In the genomic region with DNA sequence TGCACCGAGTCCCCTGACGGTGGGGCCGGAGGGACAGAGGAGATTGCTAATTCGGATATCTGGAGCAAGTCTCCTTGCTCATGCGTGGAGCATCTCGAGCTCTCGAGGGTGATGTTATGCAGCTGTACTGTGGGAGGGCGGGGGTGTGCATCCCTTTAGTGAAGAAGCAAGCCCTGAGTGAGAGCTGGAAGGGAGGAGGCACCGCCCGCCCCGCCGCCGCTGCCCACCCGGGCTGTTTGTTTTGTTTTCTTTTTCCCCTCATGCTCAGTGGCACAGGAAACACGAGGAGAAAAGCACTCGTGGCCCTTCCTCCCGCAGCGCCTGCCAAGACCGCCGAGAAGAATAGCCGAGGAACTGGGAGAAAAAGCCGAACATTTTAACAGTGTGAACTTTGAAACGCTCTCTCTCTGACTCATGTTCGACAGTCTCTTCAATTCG, we compare ENCODE assay signal across 8 mouse cellular contexts. TPM values are rescaled to one million over a fixed set of nuclear protein-coding genes. Genes with fewer than 3 reads are reported as not detected.
A peak's percentile ranks its signal among the peaks of the same experiment; 100 is the strongest.
DNase-seq lines count a peak whose midpoint lies in the region; ATAC-seq and TF ChIP-seq lines count a peak whose summit lies in the region.
"Had no signal": no experiment of that assay in that cellular context is flagged by ENCODE, and none has a peak within 500 bp of the region (broad histone marks: within the 10 kb centered on the region; RNA-seq: fewer than 3 reads in every experiment).

No protein-coding gene starts in this region.

- no peak overlapping the region for H3K4me3 ChIP-seq in midbrain, embryonic 11.5 days (ENCODE audit: low read depth, low read length)
- no peak overlapping the region for H3K4me3 ChIP-seq in midbrain, embryonic 14.5 days (replicated peaks; ENCODE audit: low read depth, low read length)
- no peak overlapping the region for H3K4me3 ChIP-seq in heart, adult 2 months
- no peak overlapping the region for H3K4me3 ChIP-seq in lung, embryonic 16.5 days (ENCODE audit: low read length)
- H3K4me3 ChIP-seq: limb, embryonic 13.5 days had no signal

- H3K27ac ChIP-seq in midbrain, embryonic 11.5 days (ENCODE audit: low read depth, low read length) = no peak overlapping the region
- H3K27ac ChIP-seq in midbrain, embryonic 14.5 days (replicated peaks; ENCODE audit: low read depth, low read length) = no peak overlapping the region
- peak overlapping the region; percentile 89 for H3K27ac ChIP-seq in heart, adult 2 months
- peak overlapping the region; percentile 47 for H3K27ac ChIP-seq in lung, embryonic 16.5 days (ENCODE audit: low read length)
- H3K27ac ChIP-seq: limb, embryonic 13.5 days had no signal

- peak; percentile 75 for DNase-seq in midbrain, embryonic 11.5 days (ENCODE audit: low spot score, missing footprints)
- DNase-seq in midbrain, embryonic 14.5 days = no peak
- DNase-seq in adrenal gland, postnatal 25 days = peak; percentile 57
- peak; percentile 70 to 82 for DNase-seq in heart, adult 2 months
- peak; percentile 84 for DNase-seq in kidney, adult 9 months
- DNase-seq in thymus, adult 18-20 months = peak; percentile 65 to 77

- no peaks in the 10 kb centered on the region for H3K9me3 ChIP-seq in midbrain, embryonic 11.5 days (ENCODE audit: control insufficient read depth, low read length)
- no peaks in the 10 kb centered on the region for H3K9me3 ChIP-seq in midbrain, embryonic 14.5 days (ENCODE audit: control insufficient read depth, low read length)
- H3K9me3 ChIP-seq in lung, embryonic 16.5 days (ENCODE audit: control insufficient read depth, low read length) = no peaks in the 10 kb centered on the region
- H3K9me3 ChIP-seq: limb, embryonic 13.5 days had no signal

- peak; percentile 14; the same call in 1 of the 2 replicates for TF ChIP-seq CTCF in heart, adult 2 months (IDR thresholded peaks at IDR 0.05)

- H3K27me3 ChIP-seq in midbrain, embryonic 11.5 days (ENCODE audit: control insufficient read depth, insufficient read depth, low read length) = no peaks in the 10 kb centered on the region
- H3K27me3 ChIP-seq in midbrain, embryonic 14.5 days (ENCODE audit: control insufficient read depth, insufficient read depth, low read length) = no peaks in the 10 kb centered on the region
- H3K27me3 ChIP-seq in heart, adult 2 months (ENCODE audit: control insufficient read depth, insufficient read depth, low read length) = no peaks in the 10 kb centered on the region
- H3K27me3 ChIP-seq in lung, embryonic 16.5 days (ENCODE audit: control insufficient read depth, insufficient read depth, low read depth, low read length) = no peaks in the 10 kb centered on the region
- H3K27me3 ChIP-seq: limb, embryonic 13.5 days had no signal

- no peaks in the 10 kb centered on the region for H3K4me1 ChIP-seq in midbrain, embryonic 11.5 days (ENCODE audit: control insufficient read depth, insufficient read depth, low read length)
- peaks cover 13% of the 10 kb centered on the region for H3K4me1 ChIP-seq in midbrain, embryonic 14.5 days (ENCODE audit: control insufficient read depth, insufficient read depth, low read length)
- H3K4me1 ChIP-seq in heart, adult 2 months (ENCODE audit: control insufficient read depth, insufficient read depth, low read length) = peaks cover 19% of the 10 kb centered on the region
- H3K4me1 ChIP-seq in lung, embryonic 16.5 days (replicated peaks; ENCODE audit: control insufficient read depth, insufficient read depth, low read length) = peaks cover 4% of the 10 kb centered on the region; the same call in 1 of the 2 replicates

- peak; percentile 63; the same call in 1 of the 2 replicates for TF ChIP-seq EP300 in heart, adult 2 months (IDR thresholded peaks at IDR 0.05; ENCODE audit: insufficient read depth, low read depth, low read length)

- intact Hi-C loops in heart, adult 2 months (cut with DNase I) = loop anchor here (2.0 to 5.0 kb wide), 2 partner anchors 15 to 49 kb away; no protein-coding TSS in a partner anchor

- H3K4me2 ChIP-seq in midbrain, embryonic 11.5 days = no peak overlapping the region
- H3K4me2 ChIP-seq in midbrain, embryonic 14.5 days (ENCODE audit: low read length) = no peak overlapping the region
- 0 out of 2 replicates have a peak overlapping the region, but pooled peaks have one; percentile 19 for H3K4me2 ChIP-seq in lung, embryonic 16.5 days (ENCODE audit: low read depth, low read length)
- H3K4me2 ChIP-seq: limb, embryonic 13.5 days had no signal

- no peak for ATAC-seq in midbrain, embryonic 11.5 days (ENCODE audit: low FRiP score)
- no peak for ATAC-seq in midbrain, embryonic 14.5 days (ENCODE audit: low FRiP score, low TSS enrichment)
- ATAC-seq in lung, embryonic 16.5 days (ENCODE audit: low read depth) = peak; percentile 61

- no peak for TF ChIP-seq POLR2A in heart, adult 2 months (IDR thresholded peaks at IDR 0.05; ENCODE audit: insufficient read depth, low read depth, low read length)

- WGBS in midbrain, embryonic 11.5 days = 65% methylated on average over 25 of the region's 25 CpGs
- 57% methylated on average over 25 of the region's 25 CpGs for WGBS in midbrain, embryonic 14.5 days
- WGBS in heart, adult 2 months = 20% methylated on average over 25 of the region's 25 CpGs
- WGBS in lung, embryonic 16.5 days = 33% methylated on average over 25 of the region's 25 CpGs

- no peaks in the 10 kb centered on the region for H3K36me3 ChIP-seq in midbrain, embryonic 11.5 days (ENCODE audit: control insufficient read depth, insufficient read depth, low read length)
- no peaks in the 10 kb centered on the region for H3K36me3 ChIP-seq in midbrain, embryonic 14.5 days (ENCODE audit: control insufficient read depth, insufficient read depth, low read length)
- no peaks in the 10 kb centered on the region; the same call in 1 of the 2 replicates for H3K36me3 ChIP-seq in heart, adult 2 months (ENCODE audit: control insufficient read depth, insufficient read depth, low read length)
- no peaks in the 10 kb centered on the region for H3K36me3 ChIP-seq in lung, embryonic 16.5 days (ENCODE audit: control insufficient read depth, insufficient read depth, low read length)
- H3K36me3 ChIP-seq: limb, embryonic 13.5 days had no signal

- no peaks in the 10 kb centered on the region for H3K79me2 ChIP-seq in heart, adult 2 months (replicated peaks; ENCODE audit: control insufficient read depth, insufficient read depth, low read length)

- no peak overlapping the region for H3K9ac ChIP-seq in midbrain, embryonic 11.5 days (ENCODE audit: low read length)
- no peak overlapping the region for H3K9ac ChIP-seq in midbrain, embryonic 14.5 days (replicated peaks; ENCODE audit: low read length)
- H3K9ac ChIP-seq in heart, adult 2 months (ENCODE audit: low read depth, low read length) = no peak overlapping the region
- no peak overlapping the region for H3K9ac ChIP-seq in lung, embryonic 16.5 days (ENCODE audit: low read length)
- H3K9ac ChIP-seq: limb, embryonic 13.5 days had no signal

RNA-seq across cellular contexts. Expression of a gene that starts 22.6 kb away (rescaled TPM):
- 3.2 and 3.3 TPM in 2 replicates for polyA plus RNA-seq in midbrain, embryonic 11.5 days (2014; fragmentation: Nextera tagmentation; extraction: Ambion mirVana)
- 16.1 and 21.0 TPM in 2 replicates for polyA plus RNA-seq in midbrain, embryonic 14.5 days (2014; fragmentation: Nextera tagmentation; extraction: Ambion mirVana)
- total RNA-seq in adrenal gland, postnatal 25 days (2021) = 15.8 and 19.0 TPM in 2 replicates
- 10 to 100 TPM; 10.4 to 12.3 TPM for total RNA-seq in heart, adult 2 months (2021)
- 3.3 and 5.3 TPM in 2 replicates for polyA plus RNA-seq in heart, adult 2 months (2012; rRNA removed)
- 22.5 and 24.4 TPM in 2 replicates for polyA plus RNA-seq in lung, embryonic 16.5 days (2015; fragmentation: Nextera tagmentation; extraction: Ambion mirVana)

Comparison
In these comparisons a context has a peak if more than half of its experiments do, and no peak if none do; other contexts are left out.
1. H3K27ac ChIP-seq: peak in heart, adult 2 months (single experiment) and lung, embryonic 16.5 days (single experiment); none in midbrain, embryonic 11.5 days (single experiment) and midbrain, embryonic 14.5 days (single experiment).